Mouse (Mus musculus): ENCODE data around the gene Fads3.

DNA sequence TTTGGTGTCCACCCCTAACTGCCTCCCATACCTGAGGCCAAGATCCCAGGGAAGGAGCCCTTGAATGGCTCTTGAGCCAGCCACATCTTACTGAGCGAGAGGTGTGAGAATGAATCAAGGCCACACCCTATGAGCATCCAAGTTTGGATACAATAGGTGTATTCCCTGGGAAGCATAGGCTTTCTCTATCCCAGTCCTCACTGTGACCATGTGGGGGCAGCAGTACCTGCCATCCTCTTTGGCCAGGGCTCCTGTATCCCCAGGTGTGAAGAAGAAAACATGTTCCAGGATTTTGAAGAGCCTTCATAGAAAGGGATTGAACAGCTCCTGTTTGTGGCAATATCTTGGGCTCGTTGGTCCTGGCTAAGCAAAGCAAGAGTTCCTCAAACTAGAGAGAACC is 1.8 kb upstream of the Fads3 start:
- TF ChIP-seq CTCF (IDR thresholded peaks at IDR 0.05), result peak; percentile 67
- TF ChIP-seq EP300 (IDR thresholded peaks at IDR 0.05), result no peak

Data from lung, postnatal 0 days (tissue).